Mouse (Mus musculus): ENCODE results near the gene Sfxn3. TPM values are rescaled to one million over a fixed set of nuclear protein-coding genes. Genes with fewer than 3 reads are reported as not detected.
A peak's percentile ranks its signal among the peaks of the same experiment; 100 is the strongest.

The Sfxn3 gene
- polyA plus RNA-seq, 1 experiment from 2014 or later: 8.3 TPM

DNA sequence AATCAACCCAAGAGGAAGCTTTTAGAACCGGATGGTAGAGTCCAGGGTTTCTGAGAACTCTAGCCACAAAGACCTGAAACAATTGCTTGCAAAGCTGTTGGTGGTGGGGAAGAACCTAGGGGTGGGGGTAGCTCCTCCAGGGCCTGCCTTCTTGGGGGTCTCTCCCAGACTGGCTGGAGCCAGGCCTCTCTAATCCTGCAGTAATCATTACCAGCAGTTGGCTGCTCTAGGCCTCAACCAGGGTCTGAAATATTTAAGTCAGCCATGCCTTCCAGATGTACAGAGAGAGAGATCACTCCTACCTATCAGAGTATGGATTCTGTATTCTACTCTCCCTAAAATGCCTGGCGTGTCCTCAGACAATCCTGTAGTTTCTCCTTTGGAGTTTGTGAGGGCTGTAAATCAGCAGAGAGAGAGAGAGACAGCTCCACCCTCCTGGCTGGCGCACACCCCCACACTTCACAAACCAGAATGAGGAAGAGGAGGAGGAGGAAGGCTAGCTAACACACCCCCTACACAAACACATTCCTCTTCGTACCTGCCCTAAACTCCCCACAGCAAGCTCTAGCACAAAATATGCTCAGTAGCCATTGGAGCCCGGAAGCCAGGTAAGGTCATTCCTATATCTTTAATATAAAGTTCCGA, 33.6 kb upstream of the Sfxn3 start:
- Histone ChIP-seq H3K27me3 (ENCODE audit: low read depth, poor library complexity, severe bottlenecking) (no peaks in the 10 kb centered on the region), H3K4me1 (peaks cover 55% of the 10 kb centered on the region), H3K4me3 (no peak overlapping the region), H3K27ac (replicated peaks) (peak overlapping the region; percentile 0; the same call in 1 of the 2 replicates), H3K36me3 (peaks cover 39% of the 10 kb centered on the region), H3K9me3 (replicated peaks) (no peaks in the 10 kb centered on the region)
- no peak for DNase-seq (ENCODE audit: low spot score)
- 67% methylated on average over 6 of the region's 6 CpGs for whole genome bisulfite sequencing

DNA sequence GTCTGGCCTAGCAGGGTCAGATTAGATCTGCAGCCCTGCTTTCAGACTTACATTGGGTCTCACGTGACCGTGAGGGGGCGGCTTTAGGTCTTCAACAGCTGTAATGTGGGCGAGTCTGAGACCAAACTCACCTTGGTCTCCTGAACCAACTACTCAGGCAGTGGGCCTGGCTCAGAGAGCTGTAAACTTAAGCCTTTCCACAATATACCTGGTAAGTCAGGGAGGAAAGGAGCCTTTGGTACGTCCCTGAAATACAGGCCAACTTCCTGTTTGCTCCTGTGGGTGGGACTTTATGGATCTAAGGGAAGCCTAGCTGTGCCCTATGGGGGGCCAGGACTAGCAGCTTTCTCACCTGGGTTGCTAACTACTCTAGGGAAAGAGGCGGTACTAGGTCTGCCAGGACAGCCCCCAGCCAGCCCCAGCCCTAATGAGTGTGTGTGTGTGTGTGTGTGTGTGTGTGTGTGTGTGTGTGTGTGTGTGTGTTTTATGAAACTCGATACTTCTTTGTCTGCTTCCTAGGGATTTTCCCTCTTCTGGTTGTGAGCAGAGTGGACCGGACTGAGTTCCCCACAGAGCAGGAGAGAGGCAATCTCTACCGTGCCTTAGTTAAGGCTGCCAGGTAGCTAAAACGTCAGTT, 32.9 kb upstream of the Sfxn3 start, which contains the start of gene Lzts2:
Lzts2 (plus strand) TSS at position 80 of the 637 bp plus-strand sequence.
- Histone ChIP-seq H3K27ac (replicated peaks) (peak within 1 kb of the TSS; percentile 99), H3K9me3 (replicated peaks) (no peaks in the 10 kb centered on the region), H3K36me3 (peaks cover 33% of the 10 kb centered on the region), H3K4me1 (peaks cover 59% of the 10 kb centered on the region), H3K4me3 (peak within 1 kb of the TSS; percentile 87), H3K27me3 (ENCODE audit: low read depth, poor library complexity, severe bottlenecking) (no peaks in the 10 kb centered on the region)
- 8% methylated on average over 10 of the region's 10 CpGs for WGBS
- no peak for DNase-seq (ENCODE audit: low spot score)

GRCm38 (mm10) chr19:45014981-45015402, 32.3 kb upstream of the Sfxn3 start:
- Histone ChIP-seq H3K27me3 (ENCODE audit: low read depth, poor library complexity, severe bottlenecking) (no peaks in the 10 kb centered on the region), H3K36me3 (peaks cover 33% of the 10 kb centered on the region), H3K4me3 (peak overlapping the region; percentile 87), H3K4me1 (peaks cover 64% of the 10 kb centered on the region), H3K27ac (replicated peaks) (peak overlapping the region; percentile 99), H3K9me3 (replicated peaks) (no peaks in the 10 kb centered on the region)
- under 1% methylated on average over 25 of the region's 25 CpGs for WGBS
- peak; percentile 47 for DNase-seq (ENCODE audit: low spot score)

DNA sequence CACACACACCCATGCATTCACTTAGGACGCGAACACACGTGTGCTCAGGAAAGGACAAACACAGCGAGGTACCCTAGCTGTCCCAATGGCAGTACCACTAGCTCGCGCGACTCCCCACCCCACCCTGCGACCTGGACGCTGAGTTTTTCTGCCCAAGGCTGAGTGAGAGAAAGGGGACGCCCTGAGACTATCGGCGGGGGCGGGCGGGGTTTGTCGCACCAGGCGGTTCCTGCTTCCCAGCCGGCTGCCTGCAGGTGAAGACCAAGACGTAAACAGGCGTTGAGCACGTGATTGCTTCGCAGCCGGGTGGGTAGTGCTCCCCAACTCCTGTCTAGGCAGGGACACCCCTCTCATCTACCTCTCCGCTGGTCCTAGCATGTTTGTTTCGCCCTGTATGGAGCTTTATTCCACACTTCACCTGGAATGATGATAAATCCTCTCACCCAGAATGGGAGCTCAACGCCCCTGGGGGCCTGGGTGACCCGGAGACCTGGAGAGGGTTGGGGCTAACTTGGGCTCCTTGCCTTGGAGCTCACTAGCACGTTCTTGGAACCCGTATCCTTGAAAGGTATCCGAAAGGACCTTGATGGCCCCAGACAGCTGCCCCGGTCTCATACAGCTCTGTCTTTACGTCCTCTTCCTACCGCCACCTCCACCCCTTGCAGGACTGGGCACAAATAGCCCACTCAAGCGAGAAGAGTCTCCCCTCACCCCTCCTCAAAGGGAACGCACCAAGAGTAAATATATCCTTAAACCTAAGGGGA, 31.6 kb upstream of the Sfxn3 start:
- Histone ChIP-seq H3K27ac (replicated peaks) (peak overlapping the region; percentile 99), H3K27me3 (ENCODE audit: low read depth, poor library complexity, severe bottlenecking) (no peaks in the 10 kb centered on the region), H3K36me3 (peaks cover 33% of the 10 kb centered on the region), H3K4me1 (peaks cover 71% of the 10 kb centered on the region), H3K9me3 (replicated peaks) (no peaks in the 10 kb centered on the region), H3K4me3 (peak overlapping the region; percentile 87)
- WGBS: under 1% methylated on average over 34 of the region's 34 CpGs
- peak; percentile 56 for DNase-seq (ENCODE audit: low spot score)

DNA sequence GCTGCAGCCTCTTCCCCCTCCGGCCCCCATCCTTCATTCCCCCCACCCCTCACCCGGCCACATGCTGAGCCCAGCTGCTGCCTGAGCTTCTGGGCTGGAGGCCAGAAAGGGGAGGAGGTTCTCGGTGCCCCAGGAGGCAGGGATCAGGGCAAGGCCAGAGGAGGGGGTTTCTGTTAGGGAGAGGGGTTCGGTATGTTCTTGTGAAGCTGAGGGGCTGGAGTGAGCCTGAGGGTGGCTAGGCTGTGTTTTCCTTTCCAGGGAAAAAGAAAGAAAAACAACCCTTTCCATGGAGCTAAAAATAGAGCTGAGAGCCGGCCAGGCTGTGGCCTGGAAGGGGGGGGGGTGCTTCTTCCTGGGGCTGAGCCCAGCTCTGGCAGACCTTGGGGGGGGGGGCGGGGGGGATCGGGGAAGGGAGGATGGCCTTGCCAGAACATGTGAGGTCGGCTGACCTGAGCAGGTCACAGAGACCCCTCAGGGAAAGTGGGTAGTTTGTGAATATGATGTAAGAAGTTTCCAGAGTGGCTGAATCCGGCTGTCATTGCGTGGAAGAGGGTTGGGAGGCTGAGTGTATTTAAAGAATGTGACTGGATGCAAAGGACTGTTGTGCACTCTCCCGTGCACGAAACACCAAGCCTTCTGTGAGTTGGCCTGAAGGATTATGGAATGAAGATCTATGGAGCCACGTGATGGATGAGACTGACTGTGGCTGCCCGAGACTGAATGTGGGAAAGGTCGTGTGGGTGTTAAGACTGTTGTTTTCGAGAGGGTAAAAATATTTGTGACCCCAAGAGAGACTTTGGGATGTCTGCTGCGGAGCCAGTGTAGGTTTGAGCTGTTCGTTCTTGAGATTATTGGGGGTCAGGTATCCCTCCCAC, 30.7 kb upstream of the Sfxn3 start:
- peak overlapping the region; percentile 99 for H3K27ac ChIP-seq (replicated peaks)
- H3K27me3 ChIP-seq (ENCODE audit: low read depth, poor library complexity, severe bottlenecking): no peaks in the 10 kb centered on the region
- peak overlapping the region; percentile 87 for H3K4me3 ChIP-seq
- WGBS: 1% methylated on average over 18 of the region's 18 CpGs
- peaks cover 33% of the 10 kb centered on the region for H3K36me3 ChIP-seq
- H3K9me3 ChIP-seq (replicated peaks): no peaks in the 10 kb centered on the region
- peak; percentile 74 for DNase-seq (ENCODE audit: low spot score)
- peaks cover 80% of the 10 kb centered on the region for H3K4me1 ChIP-seq

- WGBS: under 1% methylated on average over 19 of the region's 27 CpGs
- Histone ChIP-seq H3K36me3 (peaks cover 33% of the 10 kb centered on the region), H3K4me1 (peaks cover 82% of the 10 kb centered on the region), H3K4me3 (peak overlapping the region; percentile 87), H3K27ac (replicated peaks) (peak overlapping the region; percentile 99), H3K9me3 (replicated peaks) (no peaks in the 10 kb centered on the region), H3K27me3 (ENCODE audit: low read depth, poor library complexity, severe bottlenecking) (no peaks in the 10 kb centered on the region)
- peak; percentile 92 for DNase-seq (ENCODE audit: low spot score)
Measured at GRCm38 (mm10) chr19:45017216-45017771, 30.0 kb upstream of the Sfxn3 start.

- peak; percentile 85 for DNase-seq (ENCODE audit: low spot score)
- under 1% methylated on average over 48 of the region's 48 CpGs for WGBS
- peaks cover 80% of the 10 kb centered on the region for H3K4me1 ChIP-seq
- peaks cover 33% of the 10 kb centered on the region for H3K36me3 ChIP-seq
- peak overlapping the region; percentile 87 for H3K4me3 ChIP-seq
- H3K9me3 ChIP-seq (replicated peaks): no peaks in the 10 kb centered on the region
- H3K27me3 ChIP-seq (ENCODE audit: low read depth, poor library complexity, severe bottlenecking): no peaks in the 10 kb centered on the region
- H3K27ac ChIP-seq (replicated peaks): peak overlapping the region; percentile 99
Measured at GRCm38 (mm10) chr19:45017909-45018308, 29.4 kb upstream of the Sfxn3 start.

- H3K9me3 ChIP-seq (replicated peaks): no peaks in the 10 kb centered on the region
- no peaks in the 10 kb centered on the region for H3K27me3 ChIP-seq (ENCODE audit: low read depth, poor library complexity, severe bottlenecking)
- WGBS: 1% methylated on average over 12 of the region's 13 CpGs
- DNase-seq (ENCODE audit: low spot score): peak; percentile 57
- peaks cover 80% of the 10 kb centered on the region for H3K4me1 ChIP-seq
- peaks cover 38% of the 10 kb centered on the region for H3K36me3 ChIP-seq
- peak overlapping the region; percentile 99 for H3K27ac ChIP-seq (replicated peaks)
- H3K4me3 ChIP-seq: peak overlapping the region; percentile 87
Measured at GRCm38 (mm10) chr19:45018351-45018831, 28.9 kb upstream of the Sfxn3 start.

DNA sequence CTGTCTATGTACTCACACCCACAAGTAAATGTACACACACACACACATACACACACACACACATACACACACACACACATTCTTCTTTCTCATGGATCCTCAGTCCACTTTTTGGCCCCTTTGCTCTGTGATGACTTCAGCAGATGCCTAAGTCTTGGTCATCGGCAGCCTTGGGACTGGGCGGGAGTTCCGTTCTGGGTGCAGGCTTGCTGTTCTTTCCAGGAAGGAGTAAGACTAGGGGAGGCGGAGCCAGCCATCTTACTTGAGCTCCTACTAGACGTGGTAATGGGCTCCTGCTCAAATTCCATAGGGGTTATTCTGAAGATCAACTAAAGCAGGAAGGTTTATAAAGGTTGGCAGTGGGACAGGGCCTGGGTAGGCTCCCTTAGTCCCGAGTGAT, 27.0 kb upstream of the Sfxn3 start:
- peaks cover 58% of the 10 kb centered on the region for H3K36me3 ChIP-seq
- DNase-seq (ENCODE audit: low spot score): no peak
- H3K27ac ChIP-seq (replicated peaks): no peak overlapping the region
- H3K27me3 ChIP-seq (ENCODE audit: low read depth, poor library complexity, severe bottlenecking): no peaks in the 10 kb centered on the region
- peaks cover 70% of the 10 kb centered on the region for H3K4me1 ChIP-seq
- H3K4me3 ChIP-seq: peak overlapping the region; percentile 87; the same call in 1 of the 2 replicates
- 77% methylated on average over 6 of the region's 6 CpGs for WGBS
- no peaks in the 10 kb centered on the region for H3K9me3 ChIP-seq (replicated peaks)

GRCm38 (mm10) chr19:45021362-45021761, 25.9 kb upstream of the Sfxn3 start:
- peak overlapping the region; percentile 18; the same call in 1 of the 2 replicates for H3K4me3 ChIP-seq
- peak; percentile 10 for DNase-seq (ENCODE audit: low spot score)
- H3K9me3 ChIP-seq (replicated peaks): no peaks in the 10 kb centered on the region
- WGBS: 93% methylated on average over 15 of the region's 15 CpGs
- H3K36me3 ChIP-seq: peaks cover 68% of the 10 kb centered on the region
- no peaks in the 10 kb centered on the region for H3K27me3 ChIP-seq (ENCODE audit: low read depth, poor library complexity, severe bottlenecking)
- H3K27ac ChIP-seq (replicated peaks): 0 out of 2 replicates have a peak overlapping the region, but pooled peaks have one; percentile 9
- H3K4me1 ChIP-seq: peaks cover 62% of the 10 kb centered on the region

DNA sequence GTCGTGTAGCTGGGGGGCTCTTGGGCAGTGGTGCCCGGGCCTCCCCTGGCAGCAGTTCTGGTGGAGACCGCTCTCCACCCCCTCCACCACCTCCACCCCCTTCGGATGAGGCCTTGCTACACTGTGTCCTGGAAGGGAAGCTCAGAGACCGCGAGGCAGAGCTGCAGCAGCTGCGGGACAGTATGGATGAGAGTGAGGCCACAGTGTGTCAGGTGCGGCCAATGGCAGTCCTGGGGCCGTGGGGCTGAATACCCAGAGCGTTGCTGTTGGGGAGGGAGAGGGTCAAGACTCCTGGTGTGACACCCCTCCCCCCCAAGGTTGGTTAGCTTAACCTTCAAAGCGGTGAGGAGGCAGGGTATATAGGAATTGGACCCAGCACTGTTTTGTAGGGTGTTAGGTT, 23.3 kb upstream of the Sfxn3 start:
- Histone ChIP-seq H3K4me1 (peaks cover 63% of the 10 kb centered on the region), H3K27ac (replicated peaks) (no peak overlapping the region), H3K36me3 (peaks cover 94% of the 10 kb centered on the region), H3K27me3 (ENCODE audit: low read depth, poor library complexity, severe bottlenecking) (no peaks in the 10 kb centered on the region), H3K9me3 (replicated peaks) (no peaks in the 10 kb centered on the region), H3K4me3 (no peak overlapping the region)
- no peak for DNase-seq (ENCODE audit: low spot score)
- 89% methylated on average over 11 of the region's 11 CpGs for WGBS
